Mouse (Mus musculus) cerebellum, postnatal 10 days (tissue): Measurements from ENCODE around the gene Gjc3.

Experiments
- DNase-seq, 2 experiments: peaks; one replicate each; pipeline ENCODE4 v3.0.0; 2021; ENCODE audit warnings: mixed read lengths in 2 of 2

Gene Gjc3

GRCm38 (mm10) chr5:137909564-137910262 is 53.2 kb downstream of the Gjc3 start:
- DNase-seq, result no peak
